Mouse (Mus musculus): Measurements from ENCODE around the gene 1700029F12Rik. TPM values are rescaled to one million over a fixed set of nuclear protein-coding genes. Genes with fewer than 3 reads are reported as not detected.

1700029F12Rik gene
- polyA plus RNA-seq, 1 experiment, result not detected

DNA sequence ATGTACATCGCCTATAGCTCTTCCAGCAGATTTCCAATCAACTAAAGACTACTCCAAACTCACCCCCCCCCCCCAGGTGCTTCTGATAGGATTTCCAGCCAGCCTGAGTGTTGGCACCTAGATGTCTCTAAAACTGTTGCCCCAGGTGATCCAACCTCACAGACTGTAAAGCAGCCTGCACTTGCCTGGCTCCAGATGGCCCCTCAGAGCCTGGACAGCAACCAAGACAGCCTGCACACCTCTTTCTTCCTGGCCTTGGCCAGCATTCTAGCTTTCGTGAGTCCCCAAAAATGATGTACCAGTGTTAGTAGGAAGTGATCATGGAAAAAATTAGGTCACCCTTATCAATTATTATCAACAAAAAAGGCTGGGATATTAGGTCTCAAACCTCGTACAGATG, 16.5 kb downstream of the 1700029F12Rik start:
- Histone ChIP-seq H3ac (ENCODE audit: control insufficient read depth, insufficient read length, low read depth) (no peak overlapping the region), H3K4me3 (ENCODE audit: insufficient read depth, poor library complexity, severe bottlenecking) (no peak overlapping the region), H3K79me2 (ENCODE audit: control insufficient read depth, insufficient read depth) (no peaks in the 10 kb centered on the region), H3K79me3 (ENCODE audit: low read depth) (no peaks in the 10 kb centered on the region), H3K27me3 (ENCODE audit: control insufficient read depth, insufficient read depth, insufficient read length) (no peaks in the 10 kb centered on the region), H3K36me3 (ENCODE audit: control insufficient read depth, insufficient read depth) (no peaks in the 10 kb centered on the region)
- no peak for TF ChIP-seq USF1 (IDR thresholded peaks at IDR 0.05; ENCODE audit: low read depth)
- TF ChIP-seq CEBPB (IDR thresholded peaks at IDR 0.05; ENCODE audit: low read depth), result no peak
- no peak for TF ChIP-seq CTCF (IDR thresholded peaks at IDR 0.05; ENCODE audit: control insufficient read depth, insufficient read depth, insufficient read length)
- no peak for TF ChIP-seq MAX (IDR thresholded peaks at IDR 0.05)
- no peak for TF ChIP-seq MYOD1 (IDR thresholded peaks at IDR 0.05; ENCODE audit: control insufficient read depth, insufficient read length, low read depth)
- no peak for TF ChIP-seq MYOG (IDR thresholded peaks at IDR 0.05; ENCODE audit: control insufficient read depth, extremely low read depth, insufficient read length)
- TF ChIP-seq FOSL1 (IDR thresholded peaks at IDR 0.05; ENCODE audit: insufficient read depth, low read length, poor library complexity, severe bottlenecking), result no peak

DNA sequence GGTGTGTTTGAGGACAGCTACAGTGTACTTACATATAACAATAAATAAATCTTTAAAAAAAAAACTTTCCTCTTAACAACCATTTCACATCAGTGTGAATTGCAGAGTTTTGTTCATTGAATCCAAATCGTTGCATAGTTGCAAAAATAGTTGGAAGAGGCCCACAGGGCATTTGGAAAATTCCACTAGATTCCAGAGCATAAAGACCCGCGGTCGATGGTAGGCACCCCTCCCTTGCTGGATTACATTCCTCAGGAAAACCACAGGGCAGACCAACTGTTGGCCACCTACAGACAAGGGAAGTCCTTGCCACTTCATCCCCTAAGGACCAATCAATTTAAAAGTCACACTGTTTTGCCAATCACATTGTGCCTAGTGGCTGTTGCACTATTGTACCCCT, 19.8 kb downstream of the 1700029F12Rik start:
- no peaks in the 10 kb centered on the region for H3K79me3 ChIP-seq (ENCODE audit: low read depth)
- H3K27me3 ChIP-seq (ENCODE audit: control insufficient read depth, insufficient read depth, insufficient read length), result no peaks in the 10 kb centered on the region
- no peaks in the 10 kb centered on the region for H3K36me3 ChIP-seq (ENCODE audit: control insufficient read depth, insufficient read depth)
- H3K4me3 ChIP-seq (ENCODE audit: insufficient read depth, poor library complexity, severe bottlenecking), result no peak overlapping the region
- H3ac ChIP-seq (ENCODE audit: control insufficient read depth, insufficient read length, low read depth), result no peak overlapping the region
- TF ChIP-seq CEBPB (IDR thresholded peaks at IDR 0.05; ENCODE audit: low read depth) (no peak), MYOD1 (IDR thresholded peaks at IDR 0.05; ENCODE audit: control insufficient read depth, insufficient read length, low read depth) (peak; percentile 9)
- no peaks in the 10 kb centered on the region for H3K79me2 ChIP-seq (ENCODE audit: control insufficient read depth, insufficient read depth)

DNA sequence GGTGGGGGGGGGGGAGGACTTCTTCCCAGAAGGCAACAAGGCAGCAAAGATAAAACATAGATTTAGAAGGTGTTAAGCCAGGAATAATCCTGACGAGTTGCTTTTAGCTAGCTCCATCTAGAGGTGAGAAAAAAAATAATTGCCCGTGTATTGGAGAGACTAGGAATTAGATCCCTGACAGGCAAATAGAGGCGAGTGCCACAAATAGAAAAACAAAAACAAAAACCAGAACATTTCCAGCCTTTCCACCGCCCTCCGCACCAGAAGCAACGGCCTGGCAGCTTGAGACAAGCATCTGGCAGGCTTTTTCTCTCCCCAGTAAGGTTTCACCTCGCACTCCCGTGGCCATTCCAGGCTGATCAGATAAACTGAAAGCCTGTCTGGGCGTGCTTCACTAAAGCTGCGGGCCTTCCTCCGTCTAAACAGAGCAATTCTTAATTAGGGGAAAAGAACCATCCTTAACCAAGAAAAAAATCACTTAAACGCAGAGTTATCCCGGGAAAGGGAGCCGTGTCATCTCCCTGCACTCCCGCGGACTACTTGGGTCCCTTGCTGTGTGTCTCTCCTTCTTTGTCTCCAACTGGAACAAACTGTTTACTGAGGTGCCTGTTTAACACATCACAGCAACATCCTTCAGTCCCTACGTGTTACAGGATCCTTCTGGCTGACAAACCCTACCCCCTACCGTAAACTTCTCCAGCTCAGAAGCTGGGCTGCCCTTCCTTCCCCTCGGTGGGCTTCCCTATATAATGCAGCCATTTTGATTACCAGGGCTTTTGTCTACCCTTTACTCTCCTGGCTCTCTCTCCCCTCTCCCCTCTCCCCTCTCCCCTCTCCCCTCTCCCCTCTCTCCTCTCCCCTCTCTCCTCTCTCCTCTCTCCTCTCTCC, 25.7 kb downstream of the 1700029F12Rik start:
- no peaks in the 10 kb centered on the region for H3K79me2 ChIP-seq (ENCODE audit: control insufficient read depth, insufficient read depth)
- H3K27me3 ChIP-seq (ENCODE audit: control insufficient read depth, insufficient read depth, insufficient read length), result no peaks in the 10 kb centered on the region
- H3ac ChIP-seq (ENCODE audit: control insufficient read depth, insufficient read length, low read depth), result peak overlapping the region; percentile 79
- H3K79me3 ChIP-seq (ENCODE audit: low read depth), result no peaks in the 10 kb centered on the region
- H3K4me3 ChIP-seq (ENCODE audit: insufficient read depth, poor library complexity, severe bottlenecking), result peak overlapping the region; percentile 12
- TF ChIP-seq MYOD1 (IDR thresholded peaks at IDR 0.05; ENCODE audit: control insufficient read depth, insufficient read length, low read depth) (no peak), MYOG (IDR thresholded peaks at IDR 0.05; ENCODE audit: control insufficient read depth, extremely low read depth, insufficient read length) (no peak)
- H3K36me3 ChIP-seq (ENCODE audit: control insufficient read depth, insufficient read depth), result no peaks in the 10 kb centered on the region

DNA sequence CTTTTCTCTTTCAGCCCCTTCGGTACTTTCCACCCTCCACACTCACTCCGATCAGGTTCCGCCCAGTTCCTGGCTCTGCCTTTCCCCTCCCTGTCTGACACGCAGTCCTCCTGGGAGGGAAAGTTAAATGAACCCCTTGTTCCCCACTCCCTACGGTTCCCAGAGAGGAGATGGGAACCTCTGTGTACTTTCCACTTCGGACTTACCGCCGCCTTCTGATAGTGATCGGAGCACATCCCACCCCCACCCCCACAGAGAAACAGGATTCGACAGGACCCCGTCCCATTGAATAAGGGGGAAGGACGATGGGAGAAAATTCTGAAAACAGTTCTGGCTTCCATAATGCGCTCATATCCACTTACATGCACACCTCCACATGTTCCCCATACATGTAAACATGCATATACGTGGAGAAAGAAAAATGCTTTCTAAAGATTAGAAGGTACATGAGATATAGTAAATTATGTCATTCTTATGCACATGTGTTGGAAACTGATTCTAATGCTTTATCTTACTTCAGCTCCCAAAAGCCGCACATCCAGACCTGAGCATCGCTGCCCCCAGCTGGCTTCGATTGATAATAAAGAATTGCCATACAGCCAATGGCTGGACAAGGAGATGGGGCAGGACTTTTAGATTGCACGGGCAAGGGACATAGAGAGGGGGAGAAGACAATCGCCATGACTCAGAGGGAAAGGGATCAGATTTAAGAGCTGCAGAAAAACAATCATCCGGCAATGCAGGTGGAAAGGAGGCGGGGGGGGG, 26.5 kb downstream of the 1700029F12Rik start:
- no peaks in the 10 kb centered on the region for H3K27me3 ChIP-seq (ENCODE audit: control insufficient read depth, insufficient read depth, insufficient read length)
- H3ac ChIP-seq (ENCODE audit: control insufficient read depth, insufficient read length, low read depth), result no peak overlapping the region
- no peaks in the 10 kb centered on the region for H3K79me3 ChIP-seq (ENCODE audit: low read depth)
- H3K36me3 ChIP-seq (ENCODE audit: control insufficient read depth, insufficient read depth), result no peaks in the 10 kb centered on the region
- no peak overlapping the region for H3K4me3 ChIP-seq (ENCODE audit: insufficient read depth, poor library complexity, severe bottlenecking)
- H3K79me2 ChIP-seq (ENCODE audit: control insufficient read depth, insufficient read depth), result no peaks in the 10 kb centered on the region
- TF ChIP-seq CEBPB (IDR thresholded peaks at IDR 0.05; ENCODE audit: low read depth), result no peak
- TF ChIP-seq USF1 (IDR thresholded peaks at IDR 0.05; ENCODE audit: low read depth), result no peak
- no peak for TF ChIP-seq CTCF (IDR thresholded peaks at IDR 0.05; ENCODE audit: control insufficient read depth, insufficient read depth, insufficient read length)
- TF ChIP-seq FOSL1 (IDR thresholded peaks at IDR 0.05; ENCODE audit: insufficient read depth, low read length, poor library complexity, severe bottlenecking), result no peak
- TF ChIP-seq MYOG (IDR thresholded peaks at IDR 0.05; ENCODE audit: control insufficient read depth, extremely low read depth, insufficient read length), result no peak
- TF ChIP-seq MYOD1 (IDR thresholded peaks at IDR 0.05; ENCODE audit: control insufficient read depth, insufficient read length, low read depth), result no peak
- no peak for TF ChIP-seq MAX (IDR thresholded peaks at IDR 0.05)

DNA sequence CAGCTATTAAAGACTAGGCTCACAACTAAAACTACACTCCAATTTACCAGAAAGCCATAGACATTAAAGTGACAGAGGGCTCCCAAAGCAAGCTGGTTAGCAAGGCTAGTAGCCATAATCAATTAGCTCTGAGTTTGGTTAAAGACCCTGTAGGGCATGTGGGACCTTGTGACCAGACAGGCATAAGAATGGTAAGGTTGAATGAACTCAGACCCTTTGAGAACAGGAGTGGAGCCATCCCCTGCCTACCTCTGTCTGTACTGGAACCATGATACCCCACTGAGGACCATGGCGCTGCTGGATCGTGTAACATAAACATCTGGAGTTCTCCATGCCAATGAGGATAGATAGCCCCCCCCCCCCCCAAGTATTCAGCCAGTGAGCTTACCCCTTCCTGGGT, 27.4 kb downstream of the 1700029F12Rik start:
- Histone ChIP-seq H3K79me2 (ENCODE audit: control insufficient read depth, insufficient read depth) (no peaks in the 10 kb centered on the region), H3K4me3 (ENCODE audit: insufficient read depth, poor library complexity, severe bottlenecking) (no peak overlapping the region), H3K79me3 (ENCODE audit: low read depth) (no peaks in the 10 kb centered on the region), H3ac (ENCODE audit: control insufficient read depth, insufficient read length, low read depth) (no peak overlapping the region), H3K36me3 (ENCODE audit: control insufficient read depth, insufficient read depth) (no peaks in the 10 kb centered on the region), H3K27me3 (ENCODE audit: control insufficient read depth, insufficient read depth, insufficient read length) (no peaks in the 10 kb centered on the region)
- TF ChIP-seq CEBPB (IDR thresholded peaks at IDR 0.05; ENCODE audit: low read depth) (no peak), FOSL1 (IDR thresholded peaks at IDR 0.05; ENCODE audit: insufficient read depth, low read length, poor library complexity, severe bottlenecking) (no peak), MYOD1 (IDR thresholded peaks at IDR 0.05; ENCODE audit: control insufficient read depth, insufficient read length, low read depth) (no peak), CTCF (IDR thresholded peaks at IDR 0.05; ENCODE audit: control insufficient read depth, insufficient read depth, insufficient read length) (no peak), USF1 (IDR thresholded peaks at IDR 0.05; ENCODE audit: low read depth) (no peak), MAX (IDR thresholded peaks at IDR 0.05) (no peak), MYOG (IDR thresholded peaks at IDR 0.05; ENCODE audit: control insufficient read depth, extremely low read depth, insufficient read length) (no peak)
